Mouse (Mus musculus) mature B cell (primary cell): ENCODE measurements around the gene Pxdn.

Experiments used
- in situ Hi-C: fragments of 300-500 bp; cut with MboI; formaldehyde crosslinking; loops from 2 replicates; pipeline ENCODE4 v1.14.3; 2019

Gene Pxdn

GRCm38 (mm10) chr12:30024264-30024825 is 86.9 kb downstream of the Pxdn start:
- in situ Hi-C loops, result no loop called here

- in situ Hi-C loops, result no loop called here
Observed at GRCm38 (mm10) chr12:30027721-30028340, 90.4 kb downstream of the Pxdn start.

GRCm38 (mm10) chr12:30029111-30029510 is 91.7 kb downstream of the Pxdn start:
- in situ Hi-C loops, result no loop called here

GRCm38 (mm10) chr12:30030571-30030970 is 93.2 kb downstream of the Pxdn start:
- in situ Hi-C loops, result no loop called here

- in situ Hi-C loops, result no loop called here
Observed at GRCm38 (mm10) chr12:30034681-30035080, 97.3 kb downstream of the Pxdn start.

- in situ Hi-C loops, result no loop called here
Observed at GRCm38 (mm10) chr12:30035406-30035805, 98.0 kb downstream of the Pxdn start.

GRCm38 (mm10) chr12:30035841-30036568 is 98.6 kb downstream of the Pxdn start:
- in situ Hi-C loops, result no loop called here

- in situ Hi-C loops, result no loop called here
Observed at GRCm38 (mm10) chr12:30036569-30037055, 99.2 kb downstream of the Pxdn start.

GRCm38 (mm10) chr12:30039565-30039964 is 102.2 kb downstream of the Pxdn start:
- in situ Hi-C loops, result no loop called here

GRCm38 (mm10) chr12:30040150-30040549 is 102.7 kb downstream of the Pxdn start:
- in situ Hi-C loops, result no loop called here

GRCm38 (mm10) chr12:30048848-30049247 is 111.4 kb downstream of the Pxdn start:
- in situ Hi-C loops, result no loop called here

- in situ Hi-C loops, result no loop called here
Observed at GRCm38 (mm10) chr12:30049818-30050217, 112.4 kb downstream of the Pxdn start.

GRCm38 (mm10) chr12:30050235-30050634 is 112.8 kb downstream of the Pxdn start:
- in situ Hi-C loops, result no loop called here

GRCm38 (mm10) chr12:30054761-30055540 is 117.5 kb downstream of the Pxdn start:
- in situ Hi-C loops, result no loop called here

- in situ Hi-C loops, result no loop called here
Observed at GRCm38 (mm10) chr12:30058044-30058443, 120.6 kb downstream of the Pxdn start.

GRCm38 (mm10) chr12:30061503-30062117 is 124.2 kb downstream of the Pxdn start:
- in situ Hi-C loops, result no loop called here

GRCm38 (mm10) chr12:30062118-30062505 is 124.7 kb downstream of the Pxdn start:
- in situ Hi-C loops, result no loop called here
